Mouse (Mus musculus): ENCODE results near the gene Polr2h. TPM values are rescaled to one million over a fixed set of nuclear protein-coding genes. Genes with fewer than 3 reads are reported as not detected.

Polr2h gene
- polyA plus RNA-seq, 1 experiment from 2014 or later = 125 TPM

DNA sequence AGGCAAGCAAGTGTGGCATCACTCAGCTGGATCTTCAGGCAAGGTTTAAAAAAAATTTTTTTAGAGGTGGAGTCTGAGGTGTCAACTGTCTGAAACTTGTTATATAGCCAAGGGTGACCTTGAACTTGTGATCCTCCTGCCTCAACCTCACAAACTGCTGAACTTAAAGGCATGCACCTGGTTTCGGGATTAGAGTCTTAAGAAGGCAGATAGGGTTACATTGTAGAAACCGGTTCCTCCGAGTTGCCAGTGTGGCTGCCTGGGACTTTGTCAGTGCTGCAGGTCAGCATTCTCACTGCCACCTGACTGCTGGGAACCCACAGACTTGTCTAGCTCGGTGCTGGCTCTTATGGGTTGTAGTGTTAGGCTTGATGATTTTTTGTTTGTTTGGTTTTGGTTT lies 5.8 kb downstream of the Polr2h start:
- DNase-seq (ENCODE audit: low spot score) (no peak), ATAC-seq (ENCODE audit: insufficient read depth, low FRiP score, low TSS enrichment) (no peak)
- Histone ChIP-seq H3K9ac (ENCODE audit: low read length) (no peak overlapping the region), H3K4me1 (ENCODE audit: control insufficient read depth, insufficient read depth, low read length) (peaks cover 5% of the 10 kb centered on the region), H3K36me3 (ENCODE audit: control insufficient read depth, insufficient read depth, low read length) (peaks cover 2% of the 10 kb centered on the region; the same call in 1 of the 2 replicates), H3K4me2 (ENCODE audit: low read depth) (no peak overlapping the region), H3K27ac (ENCODE audit: low read depth, low read length) (no peak overlapping the region), H3K4me3 (ENCODE audit: low read depth, low read length) (no peak overlapping the region), H3K27me3 (ENCODE audit: control insufficient read depth, insufficient read depth, low read length) (no peaks in the 10 kb centered on the region), H3K9me3 (ENCODE audit: control insufficient read depth, low read length) (no peaks in the 10 kb centered on the region)
- 57% methylated on average over 4 of the region's 4 CpGs for WGBS

DNA sequence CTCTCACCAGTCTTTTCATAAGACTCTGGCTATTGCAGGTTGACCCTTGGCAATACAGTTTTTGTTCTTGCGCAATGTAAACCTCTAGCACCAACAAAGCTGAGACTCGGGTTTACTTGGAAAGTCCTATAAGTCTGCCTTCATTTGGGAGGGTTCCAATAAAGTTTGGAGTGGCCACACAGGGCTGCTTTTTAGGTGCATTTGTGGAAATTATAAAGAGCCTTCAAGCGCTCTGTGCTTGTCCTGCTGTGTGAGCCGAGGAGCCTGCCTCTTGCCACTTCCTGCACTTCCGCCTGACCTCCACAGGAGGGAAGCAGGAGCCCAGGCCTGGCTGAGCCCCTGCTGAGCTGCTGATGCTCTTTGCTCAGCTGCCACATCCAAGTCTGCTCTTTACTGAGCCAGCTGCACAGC lies 6.9 kb downstream of the Polr2h start:
- peaks cover 2% of the 10 kb centered on the region; the same call in 1 of the 2 replicates for H3K36me3 ChIP-seq (ENCODE audit: control insufficient read depth, insufficient read depth, low read length)
- H3K27ac ChIP-seq (ENCODE audit: low read depth, low read length) = no peak overlapping the region
- H3K4me1 ChIP-seq (ENCODE audit: control insufficient read depth, insufficient read depth, low read length) = no peaks in the 10 kb centered on the region
- 35% methylated on average over 5 of the region's 5 CpGs for WGBS
- H3K4me3 ChIP-seq (ENCODE audit: low read depth, low read length) = no peak overlapping the region
- no peak overlapping the region for H3K4me2 ChIP-seq (ENCODE audit: low read depth)
- H3K9me3 ChIP-seq (ENCODE audit: control insufficient read depth, low read length) = no peaks in the 10 kb centered on the region
- H3K9ac ChIP-seq (ENCODE audit: low read length) = no peak overlapping the region
- no peak; the same call in 1 of the 2 replicates for ATAC-seq (ENCODE audit: insufficient read depth, low FRiP score, low TSS enrichment)
- H3K27me3 ChIP-seq (ENCODE audit: control insufficient read depth, insufficient read depth, low read length) = 0 out of 2 replicates have a peak, but pooled peaks cover 2% of the 10 kb centered on the region
- peak; percentile 68 for DNase-seq (ENCODE audit: low spot score)

DNA sequence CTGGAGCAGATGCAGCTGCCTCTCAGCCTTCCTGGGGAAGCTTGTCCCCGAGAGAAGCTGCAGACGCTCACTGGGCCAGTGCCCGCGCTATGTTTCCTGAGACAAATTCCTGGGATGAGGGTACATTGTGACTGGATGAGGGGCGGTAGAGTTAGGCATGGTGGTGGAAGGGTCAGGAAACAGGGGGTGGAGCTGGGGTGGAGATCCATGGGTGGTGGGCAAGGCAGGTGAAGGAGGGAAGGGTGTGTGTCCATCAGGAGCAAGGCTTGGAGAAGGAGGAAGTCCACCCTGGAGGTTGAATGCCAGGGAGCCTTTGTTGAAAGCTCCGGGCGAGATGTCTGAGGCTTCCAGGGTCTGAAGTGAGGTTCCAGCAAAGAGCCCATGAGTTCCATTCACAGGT lies 7.9 kb downstream of the Polr2h start:
- no peak for ATAC-seq (ENCODE audit: insufficient read depth, low FRiP score, low TSS enrichment)
- no peaks in the 10 kb centered on the region for H3K4me1 ChIP-seq (ENCODE audit: control insufficient read depth, insufficient read depth, low read length)
- DNase-seq (ENCODE audit: low spot score) = no peak
- no peak overlapping the region for H3K27ac ChIP-seq (ENCODE audit: low read depth, low read length)
- H3K4me2 ChIP-seq (ENCODE audit: low read depth) = no peak overlapping the region
- no peak overlapping the region for H3K9ac ChIP-seq (ENCODE audit: low read length)
- H3K9me3 ChIP-seq (ENCODE audit: control insufficient read depth, low read length) = no peaks in the 10 kb centered on the region
- peaks cover 2% of the 10 kb centered on the region; the same call in 1 of the 2 replicates for H3K36me3 ChIP-seq (ENCODE audit: control insufficient read depth, insufficient read depth, low read length)
- H3K4me3 ChIP-seq (ENCODE audit: low read depth, low read length) = no peak overlapping the region
- WGBS = 80% methylated on average over 7 of the region's 7 CpGs
- 0 out of 2 replicates have a peak, but pooled peaks cover 2% of the 10 kb centered on the region for H3K27me3 ChIP-seq (ENCODE audit: control insufficient read depth, insufficient read depth, low read length)

DNA sequence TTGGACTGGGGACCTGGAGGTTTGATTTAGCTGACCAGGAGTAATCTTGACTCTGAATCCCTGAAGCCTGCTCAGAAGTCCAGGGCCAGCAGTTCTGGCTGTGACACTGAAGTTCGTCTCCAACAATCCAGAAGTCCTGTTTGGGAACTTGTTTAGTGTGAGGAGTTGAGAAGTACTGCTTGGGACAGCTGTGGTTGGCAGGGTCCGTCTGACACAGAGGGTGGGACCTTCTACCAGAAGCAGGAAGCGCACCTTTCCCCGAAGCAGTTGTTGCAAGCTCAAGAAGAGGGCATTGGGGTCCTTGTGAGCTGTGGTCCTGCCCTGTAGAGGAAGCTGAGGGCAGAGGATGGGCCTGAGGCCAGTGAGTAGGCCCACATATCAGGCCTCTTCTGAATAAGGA lies 8.3 kb downstream of the Polr2h start:
- H3K9me3 ChIP-seq (ENCODE audit: control insufficient read depth, low read length) = no peaks in the 10 kb centered on the region
- DNase-seq (ENCODE audit: low spot score) (no peak), ATAC-seq (ENCODE audit: insufficient read depth, low FRiP score, low TSS enrichment) (no peak)
- H3K9ac ChIP-seq (ENCODE audit: low read length) = no peak overlapping the region
- no peaks in the 10 kb centered on the region for H3K4me1 ChIP-seq (ENCODE audit: control insufficient read depth, insufficient read depth, low read length)
- H3K4me3 ChIP-seq (ENCODE audit: low read depth, low read length) = no peak overlapping the region
- no peak overlapping the region for H3K4me2 ChIP-seq (ENCODE audit: low read depth)
- H3K27me3 ChIP-seq (ENCODE audit: control insufficient read depth, insufficient read depth, low read length) = 0 out of 2 replicates have a peak, but pooled peaks cover 2% of the 10 kb centered on the region
- H3K36me3 ChIP-seq (ENCODE audit: control insufficient read depth, insufficient read depth, low read length) = peaks cover 2% of the 10 kb centered on the region; the same call in 1 of the 2 replicates
- H3K27ac ChIP-seq (ENCODE audit: low read depth, low read length) = no peak overlapping the region
- WGBS = 87% methylated on average over 4 of the region's 4 CpGs

DNA sequence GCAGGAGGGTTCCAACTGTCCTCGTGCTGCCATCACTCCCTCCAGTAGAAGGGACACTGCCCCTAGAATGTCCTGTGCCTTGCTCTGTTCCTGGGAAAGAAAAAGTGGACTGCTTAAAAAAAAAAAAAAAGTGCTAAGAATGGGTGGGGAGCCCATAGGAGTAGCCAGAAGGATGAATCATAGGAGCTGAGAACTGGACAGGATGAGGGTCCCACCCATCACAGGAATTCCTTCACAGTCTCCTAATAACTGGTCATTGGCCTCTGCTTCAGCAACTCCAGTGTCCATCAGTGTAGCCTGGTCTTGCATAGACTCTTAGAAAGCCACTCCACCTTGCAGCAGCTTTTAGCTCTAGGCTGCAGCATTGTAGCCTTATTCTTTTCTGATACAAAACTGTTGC lies 8.9 kb downstream of the Polr2h start:
- Histone ChIP-seq H3K27ac (ENCODE audit: low read depth, low read length) (no peak overlapping the region), H3K4me1 (ENCODE audit: control insufficient read depth, insufficient read depth, low read length) (no peaks in the 10 kb centered on the region), H3K36me3 (ENCODE audit: control insufficient read depth, insufficient read depth, low read length) (peaks cover 2% of the 10 kb centered on the region; the same call in 1 of the 2 replicates), H3K4me3 (ENCODE audit: low read depth, low read length) (no peak overlapping the region), H3K9me3 (ENCODE audit: control insufficient read depth, low read length) (no peaks in the 10 kb centered on the region), H3K9ac (ENCODE audit: low read length) (no peak overlapping the region), H3K4me2 (ENCODE audit: low read depth) (no peak overlapping the region), H3K27me3 (ENCODE audit: control insufficient read depth, insufficient read depth, low read length) (0 out of 2 replicates have a peak, but pooled peaks cover 2% of the 10 kb centered on the region)
- ATAC-seq (ENCODE audit: insufficient read depth, low FRiP score, low TSS enrichment) = no peak
- 68% methylated on average over 1 of the region's 1 CpGs for WGBS
- DNase-seq (ENCODE audit: low spot score) = no peak

DNA sequence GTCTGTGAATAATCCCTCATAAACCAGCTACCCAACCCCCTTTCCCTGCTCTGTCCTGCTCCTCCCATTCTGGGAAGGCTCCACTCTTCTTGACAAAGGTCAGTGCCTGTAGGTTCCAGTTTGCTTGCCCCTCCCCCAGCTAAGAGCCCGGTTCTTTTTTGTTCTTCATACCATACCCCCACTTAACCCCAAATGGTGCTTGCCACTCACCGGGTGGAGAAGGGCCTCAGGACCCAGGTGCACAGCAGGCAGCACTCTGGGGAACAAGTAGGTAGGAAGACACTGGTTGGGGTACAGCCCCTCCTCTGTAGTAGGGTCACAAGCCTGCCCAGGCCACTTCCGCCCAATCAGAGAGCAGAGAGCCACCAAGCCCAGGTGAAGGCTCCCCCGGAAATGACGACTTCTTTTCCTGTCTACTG lies 12.8 kb downstream of the Polr2h start:
- H3K4me1 ChIP-seq (ENCODE audit: control insufficient read depth, insufficient read depth, low read length) = peaks cover 9% of the 10 kb centered on the region; the same call in 1 of the 2 replicates
- WGBS = 34% methylated on average over 5 of the region's 5 CpGs

DNA sequence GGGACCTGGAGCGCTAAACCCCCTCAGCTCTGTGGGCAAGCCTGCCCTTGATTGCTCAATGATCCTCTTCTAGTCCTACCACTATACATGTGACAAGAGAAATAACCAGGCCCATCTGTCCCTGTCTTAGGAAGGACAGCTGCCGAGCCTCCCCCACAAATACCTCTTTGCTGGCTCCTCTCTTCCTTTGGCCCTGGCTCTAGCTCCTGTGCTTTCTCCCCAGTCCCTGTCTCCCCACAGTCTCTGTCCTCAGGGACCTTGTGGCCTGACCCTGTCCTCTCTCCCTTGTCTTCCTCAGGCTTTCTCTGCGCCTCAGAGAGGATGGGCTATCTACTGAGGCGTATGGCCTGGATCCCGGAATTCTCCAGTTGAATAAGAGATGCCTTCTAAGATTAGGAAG lies 14.2 kb downstream of the Polr2h start:
- H3K27ac ChIP-seq (ENCODE audit: low read depth, low read length) = no peak overlapping the region

More for the DNA sequence above, 12.8 kb downstream of the Polr2h start:
- H3K9ac ChIP-seq (ENCODE audit: low read length) = no peak overlapping the region
- peaks cover 21% of the 10 kb centered on the region for H3K27me3 ChIP-seq (ENCODE audit: control insufficient read depth, insufficient read depth, low read length)
- no peaks in the 10 kb centered on the region for H3K9me3 ChIP-seq (ENCODE audit: control insufficient read depth, low read length)
- H3K27ac ChIP-seq (ENCODE audit: low read depth, low read length) = no peak overlapping the region
- no peak for ATAC-seq (ENCODE audit: insufficient read depth, low FRiP score, low TSS enrichment)
- no peaks in the 10 kb centered on the region; the same call in 1 of the 2 replicates for H3K36me3 ChIP-seq (ENCODE audit: control insufficient read depth, insufficient read depth, low read length)
- DNase-seq (ENCODE audit: low spot score) = no peak
- no peak overlapping the region for H3K4me3 ChIP-seq (ENCODE audit: low read depth, low read length)
- no peak overlapping the region for H3K4me2 ChIP-seq (ENCODE audit: low read depth)

DNA sequence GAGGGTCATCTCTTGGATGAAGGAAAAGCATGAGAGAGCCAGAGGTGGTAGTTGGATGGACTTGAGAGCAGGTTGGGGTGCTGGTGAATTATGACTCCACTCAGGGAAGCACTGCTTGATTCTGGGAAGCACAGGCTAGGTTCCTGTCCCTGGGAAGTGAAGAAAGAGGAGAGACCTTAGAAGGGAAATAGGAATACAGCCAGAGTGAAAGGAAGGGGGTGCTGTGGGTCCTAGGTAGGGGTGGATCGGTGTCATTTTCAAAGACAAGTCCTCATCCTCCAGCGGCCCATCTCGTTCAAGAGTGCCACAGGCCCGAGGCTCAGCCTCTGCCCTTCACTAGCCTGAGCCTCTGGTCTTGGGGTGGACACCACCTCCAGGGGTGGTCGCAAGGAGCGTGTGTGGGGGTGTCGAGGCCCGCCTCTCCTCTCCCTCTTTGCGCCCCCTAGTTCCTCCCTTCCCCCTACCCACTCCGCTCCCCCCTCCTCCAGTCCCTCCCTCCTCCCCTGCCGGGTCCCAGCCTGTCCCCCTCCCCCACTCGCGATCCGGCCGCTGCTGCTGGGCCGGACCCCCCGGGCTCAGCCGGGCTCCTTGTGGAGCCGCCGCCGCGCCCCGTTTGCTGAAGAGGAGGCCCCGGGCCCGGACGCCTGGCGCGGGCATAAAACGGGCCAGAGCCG lies 14.9 kb downstream of the Polr2h start:
- Histone ChIP-seq H3K27me3 (ENCODE audit: control insufficient read depth, insufficient read depth, low read length) (peaks cover 23% of the 10 kb centered on the region), H3K4me3 (ENCODE audit: low read depth, low read length) (peak overlapping the region; percentile 69), H3K9me3 (ENCODE audit: control insufficient read depth, low read length) (no peaks in the 10 kb centered on the region), H3K4me2 (ENCODE audit: low read depth) (peak overlapping the region; percentile 97), H3K36me3 (ENCODE audit: control insufficient read depth, insufficient read depth, low read length) (no peaks in the 10 kb centered on the region; the same call in 1 of the 2 replicates), H3K27ac (ENCODE audit: low read depth, low read length) (peak overlapping the region; percentile 76), H3K4me1 (ENCODE audit: control insufficient read depth, insufficient read depth, low read length) (peaks cover 9% of the 10 kb centered on the region; the same call in 1 of the 2 replicates), H3K9ac (ENCODE audit: low read length) (peak overlapping the region; percentile 82)
- DNase-seq (ENCODE audit: low spot score) (peak; percentile 32), ATAC-seq (ENCODE audit: insufficient read depth, low FRiP score, low TSS enrichment) (peak; percentile 58)
- 2% methylated on average over 9 of the region's 30 CpGs for WGBS

More for the DNA sequence above, 14.2 kb downstream of the Polr2h start:
- no peak overlapping the region for H3K4me2 ChIP-seq (ENCODE audit: low read depth)
- no peak overlapping the region; the same call in 1 of the 2 replicates for H3K9ac ChIP-seq (ENCODE audit: low read length)
- no peaks in the 10 kb centered on the region; the same call in 1 of the 2 replicates for H3K36me3 ChIP-seq (ENCODE audit: control insufficient read depth, insufficient read depth, low read length)
- ATAC-seq (ENCODE audit: insufficient read depth, low FRiP score, low TSS enrichment) (no peak), DNase-seq (ENCODE audit: low spot score) (no peak)
- no peak overlapping the region for H3K4me3 ChIP-seq (ENCODE audit: low read depth, low read length)
- H3K27me3 ChIP-seq (ENCODE audit: control insufficient read depth, insufficient read depth, low read length) = peaks cover 23% of the 10 kb centered on the region
- 70% methylated on average over 5 of the region's 5 CpGs for WGBS
- H3K9me3 ChIP-seq (ENCODE audit: control insufficient read depth, low read length) = no peaks in the 10 kb centered on the region
- H3K4me1 ChIP-seq (ENCODE audit: control insufficient read depth, insufficient read depth, low read length) = peaks cover 9% of the 10 kb centered on the region; the same call in 1 of the 2 replicates
